Mouse (Mus musculus) lung, postnatal 25 days (tissue): ENCODE measurements around the gene Fabp1.

ENCODE experiments used
- DNase-seq: peaks from one replicate; pipeline ENCODE4 v3.0.0; 2022; ENCODE audit warnings: low spot score

Gene Fabp1

DNA sequence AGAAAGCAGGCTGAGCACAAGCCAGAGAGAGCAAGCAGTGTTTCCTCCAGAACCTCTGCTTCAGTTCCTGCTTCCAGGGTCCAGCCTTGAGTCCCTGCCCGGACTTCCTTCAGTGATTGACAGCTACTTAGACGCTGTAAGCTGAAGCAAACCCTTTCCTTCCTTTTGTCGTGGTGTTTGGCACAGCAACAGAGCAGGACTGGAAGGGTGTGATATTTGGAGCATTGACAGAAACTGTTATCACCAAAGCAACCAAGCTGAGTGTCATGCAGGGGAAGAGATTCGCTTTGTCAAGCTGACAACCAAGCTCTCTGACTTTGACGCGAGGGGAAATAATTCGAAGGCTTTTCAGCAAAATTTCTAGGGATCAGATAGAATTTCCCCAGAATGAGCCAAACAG, 12.3 kb downstream of the Fabp1 start:
- no peak for DNase-seq

DNA sequence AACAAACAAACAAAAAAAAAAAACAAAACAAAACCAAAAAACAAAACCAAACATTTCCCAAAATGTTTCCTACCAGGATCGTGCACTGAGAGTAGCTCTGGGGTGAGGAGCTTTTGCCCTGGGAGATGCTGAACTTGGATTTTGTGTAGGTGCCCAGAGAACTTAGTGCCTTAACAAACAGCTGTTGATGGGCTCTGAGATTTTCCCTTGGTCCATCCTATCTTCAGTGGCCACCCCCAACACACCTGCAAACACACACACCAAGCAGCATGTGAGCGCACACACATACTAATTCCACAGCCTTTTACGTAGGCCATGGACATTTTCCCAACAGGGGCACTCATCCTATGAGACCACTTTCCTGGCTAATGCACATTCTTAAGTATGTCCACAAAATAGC, 12.8 kb downstream of the Fabp1 start:
- DNase-seq = no peak

DNA sequence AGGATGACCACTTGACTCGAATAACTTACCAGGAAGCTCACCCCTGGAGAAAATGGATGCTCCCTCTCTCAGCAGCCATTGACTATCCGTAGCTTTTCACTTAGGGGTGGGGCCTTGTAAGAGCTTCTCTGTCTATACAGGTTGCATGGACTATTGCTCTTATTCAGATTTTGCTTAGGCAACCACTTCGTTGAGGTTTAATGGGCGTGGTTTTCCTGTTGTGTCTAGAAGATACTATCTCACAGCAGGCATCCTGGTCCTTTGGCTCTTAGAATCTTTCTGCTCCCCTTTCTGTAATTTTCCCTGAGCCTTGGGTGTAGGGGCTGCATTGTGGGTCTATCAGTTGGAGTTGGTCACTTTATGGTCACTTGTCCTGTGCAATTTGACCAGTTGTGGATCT, 21.9 kb downstream of the Fabp1 start:
- DNase-seq = no peak

DNA sequence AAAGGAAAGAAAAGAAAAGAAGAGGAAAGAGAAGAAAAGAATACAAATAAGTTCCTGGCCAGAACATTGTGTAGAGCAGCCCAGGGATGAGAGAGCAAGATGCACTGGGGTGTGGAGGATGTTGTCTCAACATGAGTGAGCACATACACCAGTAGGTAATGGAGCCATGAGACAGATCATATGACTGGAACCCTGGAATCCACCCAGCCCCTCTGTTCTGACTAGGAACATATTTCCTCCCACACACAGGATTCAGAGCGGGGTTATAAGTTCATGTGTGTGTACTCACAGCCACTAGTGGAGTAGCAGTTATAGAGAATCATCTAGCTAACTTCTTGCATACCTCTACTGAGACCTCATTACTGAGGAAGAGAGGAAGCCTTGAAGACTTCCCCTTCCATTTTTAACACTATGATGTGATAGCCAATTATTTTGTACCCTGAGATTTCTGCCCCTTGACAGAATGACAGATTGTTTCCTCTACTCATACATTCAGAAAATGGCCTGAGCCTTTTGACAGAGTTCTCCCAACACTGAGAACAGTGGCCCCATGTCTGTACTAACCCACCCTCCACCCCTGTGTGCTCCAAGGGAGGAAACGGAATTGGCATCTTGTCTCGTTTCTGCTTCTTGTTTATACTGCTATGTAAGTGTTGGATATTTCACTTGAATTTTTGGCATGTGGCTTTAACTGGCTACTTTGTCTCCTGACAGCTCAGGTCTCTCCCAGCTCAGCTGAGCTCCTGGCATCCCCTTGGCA, 24.7 kb downstream of the Fabp1 start:
- DNase-seq = no peak

DNA sequence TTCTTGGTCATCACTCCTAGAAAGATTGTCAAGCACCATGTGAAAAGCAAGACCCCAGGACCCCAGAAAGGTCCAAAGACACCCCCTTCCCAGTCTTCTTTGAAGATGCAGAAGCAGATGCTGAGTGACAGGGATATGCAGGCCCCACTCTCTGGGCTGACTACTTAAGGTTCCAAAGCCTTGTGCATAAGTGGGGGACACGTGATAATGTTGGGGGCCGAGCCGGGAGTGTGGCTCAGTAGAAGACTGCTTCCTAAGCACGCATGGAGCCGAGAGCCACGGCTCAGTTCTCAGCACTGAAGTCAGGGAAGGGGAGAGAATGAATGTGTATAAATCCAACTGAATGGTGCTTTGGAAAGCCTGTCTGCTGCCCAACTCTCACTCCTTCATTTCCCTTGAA, 26.9 kb downstream of the Fabp1 start:
- DNase-seq = no peak

DNA sequence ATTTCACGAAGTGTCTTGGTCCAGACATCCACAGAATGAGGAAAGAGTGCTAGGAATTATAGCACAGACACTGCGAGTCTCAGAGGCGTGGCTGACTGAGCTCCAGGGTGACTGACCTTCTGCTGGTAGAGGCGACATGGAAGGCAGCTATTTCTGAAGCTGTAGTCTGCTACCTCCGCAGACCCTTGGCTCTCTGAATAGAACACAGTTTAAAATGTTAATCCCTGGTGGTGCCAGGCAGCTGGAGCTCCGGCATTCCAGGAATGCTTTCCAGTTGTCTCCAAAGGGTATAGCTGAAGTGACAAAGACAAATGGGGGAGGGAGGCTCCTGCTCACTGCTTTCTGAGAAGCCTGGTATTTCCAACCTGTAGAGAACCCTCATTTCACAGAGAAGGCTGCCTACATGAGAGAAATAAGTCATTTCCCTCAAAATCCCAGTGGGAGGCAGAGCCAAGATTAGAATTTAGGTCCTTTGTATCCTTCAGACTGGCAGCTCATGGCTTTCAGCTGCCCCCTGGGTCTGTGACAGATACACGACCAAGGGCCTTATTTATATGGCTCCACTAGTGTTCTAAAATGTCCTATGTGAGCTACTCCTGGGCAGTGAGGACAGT, 27.6 kb downstream of the Fabp1 start:
- DNase-seq = no peak

DNA sequence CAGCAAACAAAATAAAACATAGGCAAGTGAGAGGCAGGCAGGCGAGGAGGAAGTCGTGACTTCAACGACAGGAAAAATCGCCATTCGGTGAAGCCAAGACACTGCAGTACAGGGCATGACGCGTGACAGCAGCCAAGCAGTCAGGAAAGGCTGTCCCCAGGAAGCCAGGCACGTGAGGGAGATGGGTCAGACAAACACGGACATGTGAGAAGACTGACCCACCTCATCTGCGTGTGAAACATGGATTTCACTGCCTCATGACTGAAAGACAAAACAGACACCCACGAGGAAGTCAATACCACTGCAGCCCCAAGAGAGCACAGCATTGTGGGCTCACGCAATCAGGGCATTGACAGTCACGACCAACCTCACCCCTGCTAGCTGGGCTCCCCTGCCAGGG, 35.5 kb downstream of the Fabp1 start:
- DNase-seq = no peak

DNA sequence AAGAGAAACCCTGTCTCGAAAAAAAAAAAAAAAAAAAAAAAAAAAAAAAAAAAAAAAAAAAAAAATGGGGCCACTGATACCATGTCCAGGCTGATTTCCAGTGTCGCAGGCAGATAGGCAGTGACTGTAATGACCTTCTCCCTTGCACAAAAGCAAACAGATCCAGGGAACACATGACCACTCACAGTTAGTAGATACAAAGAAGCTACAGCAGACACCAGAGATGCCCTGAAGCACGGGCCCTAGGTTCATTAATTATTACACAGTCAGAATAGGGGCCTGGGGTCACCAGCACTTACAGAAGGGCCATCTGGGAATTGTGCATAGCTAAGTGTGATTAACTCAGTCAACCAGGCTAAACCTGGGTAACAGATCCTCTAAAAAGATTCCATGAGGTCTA, 36.3 kb downstream of the Fabp1 start:
- no peak for DNase-seq

DNA sequence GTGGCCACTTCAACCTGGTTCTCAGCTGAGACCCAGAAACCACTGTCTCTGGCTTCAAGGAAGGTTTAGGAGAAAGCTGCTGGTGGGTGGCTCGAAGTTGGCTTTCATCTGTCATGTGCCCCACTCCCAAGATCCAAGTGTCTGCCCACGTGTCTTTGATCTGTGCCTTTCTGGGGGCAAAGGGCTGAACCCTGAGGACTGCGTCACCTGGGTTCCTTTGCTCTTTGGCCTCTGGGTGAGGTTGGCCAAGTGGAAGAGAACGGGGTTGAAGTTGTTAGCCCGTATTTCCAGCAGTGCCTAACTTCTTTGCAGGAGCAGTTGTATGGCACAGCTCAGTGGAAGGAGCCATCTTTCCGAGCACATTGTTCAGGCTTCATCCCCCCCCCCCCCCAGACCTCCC, 36.9 kb downstream of the Fabp1 start:
- no peak for DNase-seq

DNA sequence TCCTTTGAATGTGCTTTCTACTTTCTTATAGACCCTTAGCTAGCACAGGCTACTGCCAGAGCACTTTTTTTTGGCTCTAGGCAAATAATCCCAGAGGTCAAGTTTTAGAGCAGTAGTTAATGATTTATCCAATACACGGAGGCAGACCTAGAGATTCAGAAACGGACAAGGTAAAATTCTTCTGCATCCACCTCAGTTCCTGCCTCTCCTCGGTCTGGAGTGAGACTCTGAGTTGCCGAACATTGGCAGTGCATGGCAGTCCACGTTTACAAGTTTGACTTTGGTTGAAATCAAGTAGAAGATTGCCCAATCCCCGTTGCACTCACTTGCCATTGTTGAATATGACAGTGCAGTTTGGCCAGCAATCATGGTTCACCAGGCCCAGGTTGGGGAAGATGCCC, 37.4 kb downstream of the Fabp1 start:
- no peak for DNase-seq

DNA sequence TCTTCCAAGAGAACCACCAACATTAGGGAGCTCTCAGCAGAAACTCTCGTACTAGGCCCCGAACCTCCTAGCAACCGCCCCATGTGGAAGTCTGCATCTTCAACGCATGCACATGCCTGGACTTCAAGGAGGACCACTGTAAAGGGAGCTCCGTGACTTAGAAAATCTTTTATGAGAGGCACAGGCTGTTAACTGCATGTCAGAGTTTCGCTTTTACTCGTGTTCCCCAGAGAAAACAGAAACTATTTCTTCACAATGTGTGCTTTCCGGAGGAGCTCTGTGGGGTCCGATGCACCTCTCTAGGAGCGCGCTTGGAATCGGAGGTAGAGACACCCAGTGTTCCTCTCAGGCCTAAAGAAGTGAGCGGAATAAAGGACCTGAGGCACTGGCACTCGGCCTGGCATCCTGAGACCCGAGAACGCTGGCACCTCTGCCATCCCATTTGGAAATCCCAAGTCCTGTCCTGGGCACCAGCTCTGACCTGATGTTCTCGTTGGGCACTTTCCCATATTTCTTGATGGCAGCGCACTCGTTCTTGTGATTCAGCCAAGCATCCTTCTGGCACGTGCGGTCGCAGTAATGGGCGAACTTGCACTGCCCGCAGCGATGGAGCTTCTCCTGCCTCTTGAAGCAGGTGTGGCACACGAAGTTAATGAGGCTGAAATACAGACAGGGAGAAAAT, 39.6 kb downstream of the Fabp1 start:
- DNase-seq = no peak

DNA sequence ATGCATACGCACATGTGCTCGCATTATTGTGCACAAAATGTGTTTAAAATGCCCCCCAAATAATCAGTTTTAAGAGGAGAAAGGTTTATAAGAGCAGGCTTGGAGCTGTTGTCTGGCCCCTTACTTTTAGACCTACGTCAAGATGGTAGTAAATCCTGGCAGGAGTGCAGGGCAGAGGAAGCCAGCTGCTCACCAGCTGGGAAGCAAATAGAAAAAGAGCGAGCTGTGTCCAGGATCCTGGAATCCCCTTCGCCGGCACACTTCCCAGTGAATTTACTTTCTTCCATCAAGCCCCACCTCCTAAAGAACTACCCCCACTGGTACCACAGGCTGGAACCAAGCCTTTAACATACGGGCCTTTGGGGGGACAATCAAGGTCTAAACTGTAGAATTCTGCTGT, 41.2 kb downstream of the Fabp1 start:
- no peak for DNase-seq

DNA sequence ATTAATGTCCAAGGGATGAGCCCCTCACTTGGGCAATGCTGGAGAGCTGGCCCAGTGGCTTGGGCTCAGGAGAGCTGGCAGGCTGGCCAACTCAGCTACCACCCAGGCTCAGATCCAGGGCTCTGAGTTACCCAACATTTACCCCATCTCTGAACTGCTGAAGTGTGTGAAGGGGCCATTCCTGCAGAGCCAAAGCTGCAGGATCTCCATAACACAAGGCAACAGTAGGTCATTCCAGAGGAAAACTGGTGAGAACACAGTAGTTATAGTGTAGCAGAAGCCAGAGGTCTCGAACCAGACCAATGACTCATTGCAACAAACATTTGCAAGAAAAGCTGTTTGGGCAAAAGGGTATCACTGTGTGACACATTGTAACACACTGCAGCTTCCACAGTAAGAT, 43.2 kb downstream of the Fabp1 start:
- DNase-seq = no peak

DNA sequence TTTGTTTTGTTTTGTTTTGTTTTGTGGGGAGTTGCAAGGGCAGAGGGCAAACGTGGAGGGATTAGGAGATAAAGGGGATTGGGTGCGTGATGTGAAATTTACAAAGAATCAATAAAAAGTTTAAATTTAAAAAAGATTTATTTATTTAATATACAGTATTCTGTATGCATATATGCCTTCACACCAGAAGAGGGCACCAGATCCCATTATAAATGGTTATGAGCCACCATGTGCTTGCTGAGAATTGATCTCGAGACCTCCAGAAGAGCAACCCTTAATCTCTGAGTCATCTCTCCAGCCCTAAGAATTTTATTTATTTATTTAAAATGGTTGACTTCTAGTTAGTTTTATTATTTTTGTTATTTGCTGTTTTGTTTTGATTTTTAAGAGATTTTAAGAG, 43.6 kb downstream of the Fabp1 start:
- no peak for DNase-seq

DNA sequence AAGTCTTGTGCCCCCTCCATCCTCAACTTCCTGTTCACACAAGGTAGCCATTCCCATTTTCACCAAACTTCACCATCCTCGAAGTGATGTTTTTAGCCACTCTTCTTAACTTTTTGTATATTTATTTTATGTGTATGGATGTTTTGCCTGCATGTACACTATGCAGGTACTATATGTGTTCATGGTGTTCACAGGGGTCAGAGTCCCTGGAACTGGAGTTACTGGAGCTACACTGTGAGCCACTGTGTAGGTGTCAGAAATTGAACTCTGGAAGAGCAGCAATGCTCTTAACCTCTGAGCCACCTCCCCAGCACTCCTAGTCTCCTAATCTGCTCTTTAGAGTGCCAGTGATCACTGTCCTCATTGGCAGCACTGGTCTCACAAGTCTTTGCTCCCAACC, 48.8 kb downstream of the Fabp1 start:
- no peak for DNase-seq

DNA sequence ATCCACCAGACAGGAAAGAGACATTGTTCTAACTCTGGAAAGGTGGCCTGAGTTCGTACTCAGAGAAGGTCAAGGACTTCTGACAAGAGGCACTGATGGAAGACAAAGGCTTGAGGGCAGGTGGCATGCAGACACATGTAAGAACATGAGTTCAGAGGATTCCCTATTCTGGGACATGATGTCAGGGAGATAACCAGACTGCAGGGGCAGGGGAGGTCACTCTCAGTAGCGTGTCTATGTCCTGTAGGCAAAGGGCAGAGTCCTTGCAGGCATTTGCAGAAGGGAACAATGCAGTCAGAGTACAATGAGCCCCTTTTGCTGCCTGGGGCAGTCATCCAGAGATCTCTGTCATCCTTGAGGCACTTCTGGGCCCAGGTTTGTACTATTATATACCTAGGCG, 50.0 kb downstream of the Fabp1 start:
- no peak for DNase-seq

DNA sequence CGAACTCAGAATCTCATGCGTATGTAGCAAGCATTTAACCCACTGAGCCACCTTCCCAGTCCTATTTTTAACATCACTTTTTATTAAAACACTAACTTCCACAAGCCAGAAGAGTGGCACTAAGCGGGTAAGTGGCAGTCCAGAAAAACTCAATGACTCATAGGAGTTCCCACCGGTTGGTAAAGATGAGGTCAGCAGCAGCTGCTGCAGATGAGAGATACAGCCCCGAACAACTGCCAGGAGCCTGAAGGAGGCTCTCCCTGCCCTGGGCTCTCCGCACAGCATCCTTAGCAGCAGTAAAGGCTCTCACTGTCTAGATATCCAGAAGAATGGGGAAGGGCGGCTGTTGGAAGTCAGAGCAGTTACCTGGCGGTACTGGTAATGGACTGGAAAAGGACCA, 51.3 kb downstream of the Fabp1 start:
- DNase-seq = no peak

DNA sequence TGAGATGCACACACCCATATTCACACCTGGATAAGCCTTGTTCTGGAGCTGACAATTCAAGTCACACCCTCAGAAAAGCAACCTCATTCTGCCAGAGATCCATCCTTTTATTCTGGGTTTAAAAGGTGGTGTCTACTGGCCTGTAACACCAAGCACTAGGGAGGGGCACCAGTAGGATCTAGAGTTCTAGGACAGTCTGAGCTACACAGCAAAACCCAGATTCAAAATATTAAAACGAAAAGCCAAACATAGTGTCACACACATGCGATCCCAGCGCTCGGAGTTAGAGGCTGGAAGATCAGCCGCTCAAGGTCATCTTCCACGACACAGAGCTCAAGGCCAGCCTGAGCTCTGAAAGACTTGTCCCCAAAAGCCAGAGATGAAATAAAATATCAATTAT, 54.8 kb downstream of the Fabp1 start:
- no peak for DNase-seq
